Mouse (Mus musculus): ENCODE measurements around the gene Pbx3. TPM values are rescaled to one million over a fixed set of nuclear protein-coding genes. Genes with fewer than 3 reads are reported as not detected.

Pbx3 gene
- polyA plus RNA-seq, 2 experiments = 7.7 to 9.8 TPM

DNA sequence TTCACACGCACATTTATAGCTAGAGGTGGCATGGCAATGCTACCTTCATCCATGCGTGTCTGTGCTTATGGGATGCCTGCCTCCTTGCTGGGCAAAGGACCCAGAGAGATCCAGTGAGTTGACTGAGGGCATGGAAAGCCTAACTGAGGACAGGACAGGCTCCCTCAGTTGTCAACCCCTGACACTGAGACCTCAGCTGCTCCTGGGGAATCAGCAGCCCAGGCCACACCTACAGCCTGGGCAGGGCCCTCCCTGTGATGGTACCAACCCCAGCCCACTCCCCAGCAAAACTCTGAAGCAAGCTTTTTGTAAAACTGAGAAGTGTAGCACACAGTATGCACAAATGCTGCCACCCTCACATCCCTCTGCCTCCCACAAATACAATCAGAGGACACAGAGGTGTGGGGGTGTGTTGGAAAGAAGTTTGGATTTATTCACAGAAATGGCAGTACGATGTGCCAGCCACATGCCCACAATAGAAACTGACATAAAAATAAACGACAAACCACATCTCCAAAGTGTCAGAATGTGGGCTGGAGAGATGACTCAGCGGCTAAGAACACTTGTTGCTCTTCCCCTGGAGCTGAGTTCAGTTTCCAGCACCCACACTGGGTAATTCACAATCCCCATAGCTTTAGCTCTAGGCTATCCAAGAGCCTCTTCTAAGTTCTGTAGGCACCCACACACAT, 233.3 kb downstream of the Pbx3 start:
- H3K9ac ChIP-seq (replicated peaks) = no peak overlapping the region
- no peaks in the 10 kb centered on the region for H3K36me3 ChIP-seq (replicated peaks; ENCODE audit: control insufficient read depth, insufficient read depth, low read depth)
- ATAC-seq (ENCODE audit: insufficient read depth) (no peak), DNase-seq (ENCODE audit: low read depth in 3 of 3, low spot score in 3 of 3) (no peak)
- no peaks in the 10 kb centered on the region for H3K27me3 ChIP-seq (ENCODE audit: control insufficient read depth, insufficient read depth, low read length)
- 29% methylated on average over 5 of the region's 5 CpGs for WGBS (ENCODE audit: insufficient replicate concordance)
- H3K27ac ChIP-seq = no peak overlapping the region
- H3K4me1 ChIP-seq (replicated peaks; ENCODE audit: control insufficient read depth in 2 of 2, insufficient read depth in 2 of 2, low read length in 1 of 2) = no peaks in the 10 kb centered on the region
- TF ChIP-seq EP300 (IDR thresholded peaks at IDR 0.05; ENCODE audit: low read depth) (no peak), CTCF (IDR thresholded peaks at IDR 0.05; ENCODE audit: low read depth) (no peak)
- no peaks in the 10 kb centered on the region for H3K9me3 ChIP-seq (ENCODE audit: control insufficient read depth, low read length)
- no peak overlapping the region for H3K4me2 ChIP-seq (ENCODE audit: low read depth)
- H3K4me3 ChIP-seq (ENCODE audit: insufficient read depth in 1 of 2, low read depth in 2 of 2, low read length in 2 of 2) = no peak overlapping the region

DNA sequence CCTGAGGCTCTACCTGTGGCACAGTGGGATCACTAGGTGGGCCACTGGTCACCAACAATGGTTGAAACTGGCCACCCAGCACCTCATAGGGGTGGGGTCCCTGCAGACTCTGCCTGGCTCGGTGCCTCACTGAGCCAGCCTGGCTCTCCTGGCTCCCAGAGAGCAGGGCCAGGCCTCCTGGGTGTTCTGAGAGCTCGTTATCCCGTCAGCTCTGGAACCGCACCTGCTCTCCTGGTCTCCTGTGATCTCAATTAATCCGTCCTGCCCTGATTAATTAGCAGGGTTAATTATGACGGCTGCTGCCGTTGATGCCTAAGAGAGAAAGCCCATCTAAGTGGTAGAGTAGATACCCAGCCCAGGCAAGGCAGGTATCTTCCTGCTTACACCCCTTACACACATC, 237.6 kb downstream of the Pbx3 start:
- no peak overlapping the region for H3K4me2 ChIP-seq (ENCODE audit: low read depth)
- DNase-seq (ENCODE audit: low read depth in 3 of 3, low spot score in 3 of 3) (no peak), ATAC-seq (ENCODE audit: insufficient read depth) (no peak)
- H3K9me3 ChIP-seq (ENCODE audit: control insufficient read depth, low read length) = no peaks in the 10 kb centered on the region
- no peaks in the 10 kb centered on the region for H3K4me1 ChIP-seq (replicated peaks; ENCODE audit: control insufficient read depth in 2 of 2, insufficient read depth in 2 of 2, low read length in 1 of 2)
- no peak overlapping the region for H3K4me3 ChIP-seq (ENCODE audit: insufficient read depth in 1 of 2, low read depth in 2 of 2, low read length in 2 of 2)
- H3K36me3 ChIP-seq (replicated peaks; ENCODE audit: control insufficient read depth, insufficient read depth, low read depth) = no peaks in the 10 kb centered on the region
- no peaks in the 10 kb centered on the region for H3K27me3 ChIP-seq (ENCODE audit: control insufficient read depth, insufficient read depth, low read length)
- TF ChIP-seq EP300 (IDR thresholded peaks at IDR 0.05; ENCODE audit: low read depth) = no peak
- no peak for TF ChIP-seq CTCF (IDR thresholded peaks at IDR 0.05; ENCODE audit: low read depth)
- no peak overlapping the region for H3K9ac ChIP-seq (replicated peaks)
- H3K27ac ChIP-seq = no peak overlapping the region
- WGBS (ENCODE audit: insufficient replicate concordance) = 64% methylated on average over 7 of the region's 7 CpGs

DNA sequence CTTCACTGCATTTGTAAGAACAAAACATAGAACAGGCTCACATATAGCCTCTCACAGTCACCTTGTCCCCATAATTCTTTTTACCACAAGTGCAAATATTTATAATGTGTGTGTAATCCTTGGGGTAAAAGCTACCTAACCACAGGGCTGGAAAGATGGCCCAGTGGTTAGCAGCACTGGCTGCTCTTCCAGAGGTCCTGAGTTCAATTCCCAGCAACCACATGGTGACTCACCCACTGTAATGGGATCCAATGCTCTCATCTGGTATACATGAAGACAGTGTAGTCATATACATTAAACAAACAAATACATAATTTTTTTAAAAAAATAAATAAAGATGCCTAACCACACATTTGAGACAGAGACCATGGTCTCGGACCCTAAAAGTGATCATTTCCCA, 240.2 kb downstream of the Pbx3 start:
- no peak overlapping the region for H3K4me3 ChIP-seq (ENCODE audit: insufficient read depth in 1 of 2, low read depth in 2 of 2, low read length in 2 of 2)
- no peak for ATAC-seq (ENCODE audit: insufficient read depth)
- 51% methylated on average over 1 of the region's 1 CpGs for WGBS (ENCODE audit: insufficient replicate concordance)
- no peaks in the 10 kb centered on the region for H3K4me1 ChIP-seq (replicated peaks; ENCODE audit: control insufficient read depth in 2 of 2, insufficient read depth in 2 of 2, low read length in 1 of 2)
- DNase-seq (ENCODE audit: low read depth in 3 of 3, low spot score in 3 of 3) = no peak
- no peak overlapping the region for H3K4me2 ChIP-seq (ENCODE audit: low read depth)
- no peak overlapping the region for H3K27ac ChIP-seq
- no peaks in the 10 kb centered on the region for H3K36me3 ChIP-seq (replicated peaks; ENCODE audit: control insufficient read depth, insufficient read depth, low read depth)
- H3K9ac ChIP-seq (replicated peaks) = no peak overlapping the region
- no peak for TF ChIP-seq EP300 (IDR thresholded peaks at IDR 0.05; ENCODE audit: low read depth)
- no peak for TF ChIP-seq CTCF (IDR thresholded peaks at IDR 0.05; ENCODE audit: low read depth)
- no peaks in the 10 kb centered on the region for H3K9me3 ChIP-seq (ENCODE audit: control insufficient read depth, low read length)
- no peaks in the 10 kb centered on the region for H3K27me3 ChIP-seq (ENCODE audit: control insufficient read depth, insufficient read depth, low read length)

DNA sequence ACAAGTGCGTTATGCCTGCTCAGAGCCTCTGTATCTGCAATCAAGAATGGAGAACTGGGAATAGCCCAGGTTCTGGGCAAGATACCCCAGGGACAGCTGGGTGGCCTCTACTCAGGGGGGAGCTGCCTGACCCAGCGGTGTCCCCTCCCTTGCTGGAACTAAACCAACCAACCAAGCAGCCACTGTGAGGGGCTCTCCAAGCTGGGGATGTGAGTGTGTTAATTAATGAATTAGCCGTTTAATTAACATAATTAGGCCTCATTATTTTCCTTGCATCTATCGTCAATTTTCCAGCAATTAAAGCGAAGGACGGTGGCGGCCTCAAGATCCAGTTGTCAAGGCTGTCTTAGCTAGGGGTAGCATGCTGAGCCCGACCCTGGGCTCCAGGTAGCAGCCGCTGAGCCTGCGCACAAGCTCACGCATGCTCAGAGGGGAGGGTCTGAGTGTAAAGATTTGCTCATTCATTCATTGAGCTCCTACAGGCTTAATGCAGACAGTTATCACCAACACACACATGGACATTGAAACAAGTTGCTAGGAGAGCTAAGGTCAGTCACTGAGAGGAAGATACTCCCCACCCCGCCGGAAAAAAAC, 243.2 kb downstream of the Pbx3 start:
- Histone ChIP-seq H3K36me3 (replicated peaks; ENCODE audit: control insufficient read depth, insufficient read depth, low read depth) (no peaks in the 10 kb centered on the region), H3K9ac (replicated peaks) (no peak overlapping the region), H3K27ac (no peak overlapping the region), H3K9me3 (ENCODE audit: control insufficient read depth, low read length) (no peaks in the 10 kb centered on the region), H3K4me3 (ENCODE audit: insufficient read depth in 1 of 2, low read depth in 2 of 2, low read length in 2 of 2) (no peak overlapping the region), H3K4me1 (replicated peaks; ENCODE audit: control insufficient read depth in 2 of 2, insufficient read depth in 2 of 2, low read length in 1 of 2) (no peaks in the 10 kb centered on the region), H3K4me2 (ENCODE audit: low read depth) (no peak overlapping the region), H3K27me3 (ENCODE audit: control insufficient read depth, insufficient read depth, low read length) (no peaks in the 10 kb centered on the region)
- no peak for TF ChIP-seq EP300 (IDR thresholded peaks at IDR 0.05; ENCODE audit: low read depth)
- no peak for TF ChIP-seq CTCF (IDR thresholded peaks at IDR 0.05; ENCODE audit: low read depth)
- no peak for ATAC-seq (ENCODE audit: insufficient read depth)
- no peak for DNase-seq (ENCODE audit: low read depth in 3 of 3, low spot score in 3 of 3)
- WGBS (ENCODE audit: insufficient replicate concordance) = 63% methylated on average over 13 of the region's 13 CpGs

DNA sequence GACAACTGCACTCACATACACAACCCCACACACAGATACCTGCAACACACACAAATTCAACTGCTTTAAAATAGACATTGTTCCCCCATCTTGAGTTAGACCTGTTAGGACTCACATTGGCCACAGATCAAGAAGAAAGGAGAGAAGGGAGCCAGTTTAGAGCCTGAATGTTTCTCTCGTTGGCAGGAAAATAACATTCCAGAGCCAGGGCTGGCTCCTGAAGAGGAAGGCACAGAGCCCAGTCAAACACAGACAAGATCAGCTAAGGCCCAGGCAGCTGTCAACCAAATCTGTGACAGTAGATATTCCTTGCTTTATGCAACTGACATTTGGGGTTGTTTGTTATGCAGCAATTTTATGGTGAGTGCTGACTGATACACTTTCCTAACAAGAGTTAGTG, 245.1 kb downstream of the Pbx3 start:
- no peaks in the 10 kb centered on the region for H3K9me3 ChIP-seq (ENCODE audit: control insufficient read depth, low read length)
- WGBS (ENCODE audit: insufficient replicate concordance) = 55% methylated on average over 1 of the region's 1 CpGs
- no peak for TF ChIP-seq EP300 (IDR thresholded peaks at IDR 0.05; ENCODE audit: low read depth)
- no peak for TF ChIP-seq CTCF (IDR thresholded peaks at IDR 0.05; ENCODE audit: low read depth)

More for the DNA sequence above, 245.1 kb downstream of the Pbx3 start:
- Histone ChIP-seq H3K27ac (no peak overlapping the region), H3K4me3 (ENCODE audit: insufficient read depth in 1 of 2, low read depth in 2 of 2, low read length in 2 of 2) (no peak overlapping the region), H3K36me3 (replicated peaks; ENCODE audit: control insufficient read depth, insufficient read depth, low read depth) (no peaks in the 10 kb centered on the region), H3K4me1 (replicated peaks; ENCODE audit: control insufficient read depth in 2 of 2, insufficient read depth in 2 of 2, low read length in 1 of 2) (no peaks in the 10 kb centered on the region), H3K4me2 (ENCODE audit: low read depth) (no peak overlapping the region), H3K9ac (replicated peaks) (no peak overlapping the region), H3K27me3 (ENCODE audit: control insufficient read depth, insufficient read depth, low read length) (no peaks in the 10 kb centered on the region)
- DNase-seq (ENCODE audit: low read depth in 3 of 3, low spot score in 3 of 3) (no peak), ATAC-seq (ENCODE audit: insufficient read depth) (no peak)
